Mouse (Mus musculus) C2C12 (cell line): ENCODE results near the gene Pfn1.

Experiments
- CEBPB ChIP-seq: IDR thresholded peaks from one replicate; pipeline ENCODE4 v1.6.1; 2011; ENCODE audit warnings: low read depth, mild to moderate bottlenecking, control low read depth, moderate library complexity
- CTCF ChIP-seq: IDR thresholded peaks from one replicate; pipeline ENCODE4 v1.5.1; 2011; ENCODE audit not compliant: control insufficient read depth, insufficient read depth, insufficient read length
- FOSL1 ChIP-seq: IDR thresholded peaks from one replicate; pipeline ENCODE4 v1.8.0; 2011; ENCODE audit warnings: mild to moderate bottlenecking, low read length; ENCODE audit not compliant: poor library complexity, insufficient read depth, severe bottlenecking
- MAX ChIP-seq: IDR thresholded peaks from one replicate; pipeline ENCODE4 v1.6.1; 2011; ENCODE audit warnings: mild to moderate bottlenecking, control low read depth
- MYOD1 ChIP-seq: IDR thresholded peaks from one replicate; pipeline ENCODE4 v1.6.1; 2011; ENCODE audit warnings: low read depth; ENCODE audit not compliant: control insufficient read depth, insufficient read length
- MYOG ChIP-seq: IDR thresholded peaks from one replicate; pipeline ENCODE4 v1.6.1; 2011; ENCODE audit not compliant: control insufficient read depth, insufficient read length; ENCODE audit errors: extremely low read depth
- USF1 ChIP-seq: IDR thresholded peaks from one replicate; pipeline ENCODE4 v1.6.1; 2011; ENCODE audit warnings: low read depth, mild to moderate bottlenecking, control low read depth, moderate library complexity

DNA sequence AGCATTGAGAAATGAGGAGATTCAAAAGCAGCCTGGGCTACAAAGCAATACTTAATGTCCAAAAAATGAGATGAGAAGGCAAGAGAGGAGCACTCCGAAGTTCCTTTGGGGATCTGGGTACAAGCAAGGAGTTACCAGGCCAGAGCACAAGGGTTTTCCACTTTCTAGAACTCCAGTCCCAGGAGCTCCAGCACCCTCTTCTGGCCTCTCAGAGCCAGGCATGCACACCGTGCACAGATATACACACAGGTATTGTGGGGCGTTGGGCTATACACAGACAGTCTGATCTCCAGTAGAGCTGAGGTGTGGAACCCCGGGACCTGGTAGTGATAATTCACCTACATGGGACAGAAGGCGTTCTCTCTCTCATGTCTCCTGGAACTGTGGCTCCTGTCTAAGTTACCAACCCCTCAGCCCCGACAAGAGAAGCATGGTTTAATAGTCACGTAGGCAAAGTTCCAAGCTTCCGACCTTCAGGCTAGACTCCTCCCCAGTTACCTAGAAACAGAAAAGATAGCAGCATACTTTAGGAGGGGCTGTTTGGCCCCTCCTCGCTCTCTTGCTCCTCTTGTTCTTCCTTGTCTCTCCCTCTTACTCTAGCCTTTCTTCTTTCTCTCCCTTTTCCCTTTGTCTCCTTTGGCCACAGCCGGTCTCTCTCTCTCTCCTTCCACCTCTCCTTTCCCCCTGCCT is 31.2 kb downstream of the Pfn1 start:
- no peak for TF ChIP-seq FOSL1
- TF ChIP-seq CTCF: no peak
- no peak for TF ChIP-seq USF1
- no peak for TF ChIP-seq MAX
- TF ChIP-seq MYOG: no peak
- no peak for TF ChIP-seq CEBPB
- TF ChIP-seq MYOD1: no peak
